Mouse (Mus musculus) stomach, postnatal 0 days (tissue): ENCODE results near the gene Tom1l2. TPM values are rescaled to one million over a fixed set of nuclear protein-coding genes. Genes with fewer than 3 reads are reported as not detected.

Experiments
- ATAC-seq: fragments of 200-750 bp; cut with Nextera tagmentation; 2 replicates; pipeline ENCODE4 v1.8.0; 2017; ENCODE audit not compliant: low FRiP score, low TSS enrichment
- DNase-seq: peaks from one replicate; pipeline ENCODE4 v3.0.0-alpha.2; 2016; ENCODE audit warnings: low spot score
- H3K27ac ChIP-seq: fragments of 300-500 bp; sonication (generic); replicated peaks from 2 replicates; pipeline ENCODE4 v1.5.1; 2014; ENCODE audit warnings: mild to moderate bottlenecking, control low read depth
- H3K27me3 ChIP-seq: fragments of 300-500 bp; sonication (generic); 2 replicates; pipeline ENCODE4 v1.6.1; 2014; ENCODE audit warnings: low read length; ENCODE audit not compliant: control insufficient read depth, insufficient read depth
- H3K36me3 ChIP-seq: fragments of 300-500 bp; sonication (generic); 2 replicates; pipeline ENCODE4 v1.6.1; 2014; ENCODE audit warnings: low read length, mixed read lengths; ENCODE audit not compliant: control insufficient read depth, insufficient read depth
- H3K4me1 ChIP-seq: fragments of 300-500 bp; sonication (generic); replicated peaks from 2 replicates; pipeline ENCODE4 v1.6.1; 2014; ENCODE audit warnings: antibody characterized with exemption; ENCODE audit not compliant: control insufficient read depth, insufficient read depth
- H3K4me2 ChIP-seq: fragments of 300-500 bp; sonication (generic); replicated peaks from 2 replicates; pipeline ENCODE4 v1.6.1; 2014; ENCODE audit warnings: low read depth, mild to moderate bottlenecking, control low read depth, moderate library complexity
- H3K4me3 ChIP-seq: fragments of 300-500 bp; sonication (generic); 2 replicates; pipeline ENCODE4 v1.5.1; 2014; ENCODE audit warnings: low read depth, low read length, control low read depth
- H3K9ac ChIP-seq: fragments of 300-500 bp; sonication (generic); 2 replicates; pipeline ENCODE4 v1.6.1; 2014; ENCODE audit warnings: mild to moderate bottlenecking, low read length, control low read depth, mixed read lengths
- H3K9me3 ChIP-seq: fragments of 300-500 bp; sonication (generic); 2 replicates; pipeline ENCODE4 v1.6.1; 2016; ENCODE audit warnings: low read length; ENCODE audit not compliant: control insufficient read depth
- CTCF ChIP-seq: IDR thresholded peaks from 2 replicates; pipeline ENCODE4 v1.5.1; 2016; ENCODE audit warnings: antibody characterized with exemption, low read depth, mild to moderate bottlenecking, moderate library complexity
- EP300 ChIP-seq: optimal IDR thresholded peaks from 2 replicates; pipeline ENCODE3; 2016; ENCODE audit warnings: antibody characterized with exemption
- WGBS: fragments of 180-500 bp; shearing (Covaris S2); extraction: QIAGEN DNeasy Blood & Tissue Kit; methylation state at CpG from one replicate; pipeline ENCODE4 v1.1.7; 2014; 5-methylcytosine and 5-hydroxymethylcytosine counted together
- polyA plus RNA-seq: library from polyadenylated mRNA; unstranded; fragments of >200 nt; fragmentation: Nextera tagmentation; extraction: Ambion mirVana; gene quantifications from 2 replicates; pipeline ENCODE4 v1.2.1, GENCODE M21; 2015

Gene Tom1l2
- 15.9 and 19.4 TPM in 2 replicates for polyA plus RNA-seq

DNA sequence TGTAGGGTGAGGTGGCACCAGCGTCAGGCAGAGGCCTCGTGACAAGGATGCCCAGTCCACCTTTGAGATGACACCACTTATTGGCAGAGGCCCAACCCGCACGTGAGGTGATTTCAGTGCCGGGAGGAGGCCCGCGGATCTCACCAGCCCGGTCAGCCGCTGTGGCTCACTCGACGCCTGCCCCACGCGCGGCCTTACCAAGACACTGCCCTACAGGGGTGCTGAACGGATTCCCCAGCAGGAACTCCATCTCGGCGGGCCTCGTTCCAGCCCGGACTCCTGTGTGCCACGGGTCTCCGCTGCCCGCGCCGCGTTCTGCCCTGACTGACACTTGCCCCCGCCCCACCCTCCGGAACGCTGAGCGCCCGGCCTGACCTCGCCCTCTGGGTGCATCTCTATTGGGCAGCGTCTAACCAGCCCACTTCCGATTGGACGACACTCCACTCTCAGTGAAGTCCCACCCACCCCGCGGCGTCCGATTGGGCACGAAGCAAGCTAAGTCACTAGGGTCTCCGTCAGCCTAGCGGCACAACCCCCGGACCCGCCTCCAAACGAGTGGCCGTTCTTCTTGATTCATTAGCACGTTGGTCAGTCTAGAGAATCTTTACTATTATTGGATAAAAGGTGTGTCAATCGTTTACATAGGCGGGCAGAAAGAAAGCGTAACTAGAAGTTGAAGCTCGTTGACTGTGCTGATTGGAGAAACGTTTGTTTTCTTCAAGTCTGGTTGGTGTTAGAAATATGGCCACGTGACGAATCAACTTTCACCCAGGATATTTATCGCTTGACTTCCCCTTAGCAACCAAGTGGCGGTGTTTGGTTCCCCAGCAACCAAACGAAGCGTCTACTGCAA, at the start of gene Tom1l2, which contains the start of gene Drc3:
Tom1l2 (minus strand) TSS at position 347 of the 853 bp plus-strand sequence.
Drc3 (plus strand) TSS at position 771 of the 853 bp plus-strand sequence.
- Histone ChIP-seq H3K4me2 (peak within 1 kb of the TSS; percentile 89), H3K9me3 (no peaks in the 10 kb centered on the region), H3K4me3 (peak within 1 kb of the TSS; percentile 63), H3K27ac (peak within 1 kb of the TSS; percentile 86), H3K36me3 (no peaks in the 10 kb centered on the region), H3K27me3 (no peaks in the 10 kb centered on the region), H3K4me1 (peaks cover 7% of the 10 kb centered on the region), H3K9ac (peak within 1 kb of the TSS; percentile 75)
- TF ChIP-seq CTCF (no peak), EP300 (no peak)
- under 1% methylated on average over 56 of the region's 57 CpGs for WGBS
- peak; percentile 99 for ATAC-seq
- DNase-seq: peak; percentile 100

DNA sequence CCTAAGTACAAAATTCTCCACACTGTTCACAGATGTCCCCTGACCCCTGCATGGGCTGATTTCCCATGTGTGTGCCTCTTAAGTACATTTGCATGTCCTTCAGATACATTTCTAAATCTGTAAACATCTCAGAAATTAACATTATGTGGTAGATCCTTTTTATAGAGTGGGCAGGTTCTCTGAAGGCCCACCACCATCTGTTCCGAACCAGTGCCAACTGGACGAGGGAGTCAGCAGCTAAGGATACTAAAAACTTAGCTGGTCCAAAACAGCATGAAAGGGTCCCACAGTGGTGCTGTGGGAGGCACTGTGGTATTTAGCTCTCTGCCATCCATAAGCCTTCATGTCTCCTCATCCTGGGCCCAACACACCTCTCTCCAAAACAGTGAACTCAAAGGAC, 44.5 kb upstream of the Tom1l2 start:
- Histone ChIP-seq H3K27me3 (no peaks in the 10 kb centered on the region), H3K36me3 (peaks cover 4% of the 10 kb centered on the region; the same call in 1 of the 2 replicates), H3K27ac (no peak overlapping the region), H3K9ac (no peak overlapping the region), H3K4me1 (no peaks in the 10 kb centered on the region), H3K4me2 (no peak overlapping the region), H3K4me3 (no peak overlapping the region), H3K9me3 (no peaks in the 10 kb centered on the region)
- WGBS: 83% methylated on average over 2 of the region's 2 CpGs
- DNase-seq (no peak), ATAC-seq (no peak)
- TF ChIP-seq CTCF (no peak), EP300 (no peak)

DNA sequence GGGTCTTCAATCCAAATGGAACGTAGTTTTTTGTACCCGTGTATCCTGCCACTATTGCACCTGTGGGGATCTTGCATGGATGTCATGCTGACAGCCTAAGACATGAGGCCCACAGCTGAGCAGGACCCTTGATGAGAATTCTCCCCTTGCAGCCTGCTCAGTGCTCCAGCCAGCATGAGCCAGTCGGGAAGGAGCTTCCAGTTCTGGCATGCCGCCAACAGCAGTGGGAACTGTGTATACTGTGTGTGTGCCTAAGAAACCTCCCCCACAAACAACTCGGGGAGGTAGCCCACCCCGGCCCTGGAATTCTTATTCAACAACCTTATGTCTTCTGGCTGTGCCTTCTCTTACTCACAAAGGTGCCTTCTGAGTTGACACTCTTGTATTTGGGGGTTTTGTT, 43.8 kb upstream of the Tom1l2 start:
- DNase-seq (peak; percentile 27), ATAC-seq (no peak)
- H3K27me3 ChIP-seq: no peaks in the 10 kb centered on the region
- H3K4me2 ChIP-seq: no peak overlapping the region
- TF ChIP-seq CTCF: no peak
- TF ChIP-seq EP300: no peak
- H3K9ac ChIP-seq: no peak overlapping the region
- WGBS: 48% methylated on average over 6 of the region's 6 CpGs
- H3K4me3 ChIP-seq: no peak overlapping the region
- no peak overlapping the region for H3K27ac ChIP-seq
- no peaks in the 10 kb centered on the region for H3K4me1 ChIP-seq
- no peaks in the 10 kb centered on the region for H3K9me3 ChIP-seq
- peaks cover 4% of the 10 kb centered on the region; the same call in 1 of the 2 replicates for H3K36me3 ChIP-seq

DNA sequence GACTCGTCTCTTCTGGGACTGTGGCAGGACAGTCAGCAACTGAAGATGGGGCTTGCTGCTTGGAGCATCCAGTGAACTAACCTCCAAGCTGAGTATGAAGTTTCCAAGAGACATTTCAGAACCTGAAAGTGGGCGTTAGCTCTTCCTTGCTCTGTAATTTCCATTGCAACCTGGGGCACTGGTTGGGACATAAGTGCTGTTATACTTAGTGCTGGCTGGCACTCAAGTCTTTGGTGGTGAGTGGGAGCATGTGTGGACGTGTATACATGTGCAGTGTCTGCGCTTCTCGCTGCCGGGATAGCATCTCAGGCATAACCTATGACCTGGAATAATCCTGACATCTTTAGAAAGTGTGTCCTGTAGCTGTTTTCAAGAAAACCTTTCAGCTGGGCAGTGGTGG, 38.6 kb upstream of the Tom1l2 start:
- Histone ChIP-seq H3K9me3 (no peaks in the 10 kb centered on the region), H3K4me3 (no peak overlapping the region), H3K4me2 (no peak overlapping the region), H3K36me3 (no peaks in the 10 kb centered on the region), H3K27ac (no peak overlapping the region), H3K27me3 (no peaks in the 10 kb centered on the region), H3K9ac (no peak overlapping the region), H3K4me1 (no peaks in the 10 kb centered on the region)
- DNase-seq: no peak
- no peak for ATAC-seq
- TF ChIP-seq CTCF (no peak), EP300 (no peak)
- WGBS: 70% methylated on average over 6 of the region's 6 CpGs

DNA sequence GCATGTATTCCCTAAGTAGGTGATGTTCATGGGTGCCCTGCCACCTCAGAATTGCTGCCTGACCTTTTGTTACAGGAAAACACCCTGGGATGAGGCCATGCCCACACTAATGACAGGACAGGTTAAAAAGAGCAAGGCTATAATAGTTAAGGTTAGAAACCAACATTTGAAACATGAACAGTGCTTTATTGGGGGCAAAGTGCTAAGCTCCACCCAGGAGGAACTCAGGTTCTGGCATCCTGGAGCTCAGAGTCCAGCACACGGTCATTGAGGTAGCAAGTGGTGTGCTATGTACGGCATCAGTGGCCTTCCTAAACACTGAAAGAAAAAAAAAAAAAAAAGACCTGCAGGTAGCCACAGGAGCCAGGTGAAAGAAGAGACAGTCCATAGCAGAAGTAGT, 35.2 kb upstream of the Tom1l2 start:
- no peaks in the 10 kb centered on the region for H3K9me3 ChIP-seq
- ATAC-seq: no peak
- no peak for DNase-seq

DNA sequence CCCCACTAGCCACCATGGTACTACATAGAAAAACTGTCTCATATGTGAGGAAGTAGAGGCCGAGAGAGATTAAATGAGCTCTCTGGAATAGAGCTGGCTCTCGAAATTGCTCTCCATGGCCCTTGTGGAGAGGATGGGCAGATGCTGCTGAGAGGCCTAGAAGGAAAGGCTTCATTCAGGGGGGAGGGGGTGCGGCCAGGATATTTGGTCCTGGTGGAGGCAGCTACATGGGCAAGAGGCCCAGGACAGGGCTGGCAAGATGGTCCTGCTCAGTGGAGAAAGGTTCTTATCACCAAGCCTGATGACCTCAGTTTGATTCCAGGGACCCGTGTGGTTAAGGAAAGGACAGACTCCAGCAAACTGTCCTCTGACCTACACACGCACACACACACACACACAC, 33.2 kb upstream of the Tom1l2 start:
- no peaks in the 10 kb centered on the region for H3K4me1 ChIP-seq
- H3K27ac ChIP-seq: no peak overlapping the region
- no peak overlapping the region for H3K4me2 ChIP-seq
- no peak for ATAC-seq
- no peaks in the 10 kb centered on the region for H3K9me3 ChIP-seq
- TF ChIP-seq CTCF (no peak), EP300 (no peak)
- WGBS: 78% methylated on average over 5 of the region's 5 CpGs
- H3K36me3 ChIP-seq: no peaks in the 10 kb centered on the region
- no peak overlapping the region for H3K9ac ChIP-seq
- no peaks in the 10 kb centered on the region for H3K27me3 ChIP-seq
- no peak overlapping the region for H3K4me3 ChIP-seq
- no peak for DNase-seq

More for the DNA sequence above, 35.2 kb upstream of the Tom1l2 start:
- Histone ChIP-seq H3K4me3 (no peak overlapping the region), H3K27ac (no peak overlapping the region), H3K36me3 (no peaks in the 10 kb centered on the region), H3K27me3 (no peaks in the 10 kb centered on the region), H3K4me2 (no peak overlapping the region), H3K4me1 (no peaks in the 10 kb centered on the region), H3K9ac (no peak overlapping the region)
- WGBS: 80% methylated on average over 2 of the region's 2 CpGs
- no peak for TF ChIP-seq CTCF
- TF ChIP-seq EP300: no peak
